Mouse (Mus musculus): ENCODE data around the gene Sfxn3. TPM values are rescaled to one million over a fixed set of nuclear protein-coding genes. Genes with fewer than 3 reads are reported as not detected.
"Not testable (repeated sequence)": the region's sequence is repeated elsewhere in the genome, so short reads cannot be mapped to it uniquely, and the experiment has no call there.

The Sfxn3 gene
- total RNA-seq, 4 experiments from 2014 or later = 21.2 to 25.8 (median 22.7) TPM

- peak; percentile 86 for DNase-seq (ENCODE audit: low spot score in 2 of 2)
These were observed 29.4 kb upstream of the Sfxn3 start for GRCm38 (mm10) chr19:45017909-45018308.

DNA sequence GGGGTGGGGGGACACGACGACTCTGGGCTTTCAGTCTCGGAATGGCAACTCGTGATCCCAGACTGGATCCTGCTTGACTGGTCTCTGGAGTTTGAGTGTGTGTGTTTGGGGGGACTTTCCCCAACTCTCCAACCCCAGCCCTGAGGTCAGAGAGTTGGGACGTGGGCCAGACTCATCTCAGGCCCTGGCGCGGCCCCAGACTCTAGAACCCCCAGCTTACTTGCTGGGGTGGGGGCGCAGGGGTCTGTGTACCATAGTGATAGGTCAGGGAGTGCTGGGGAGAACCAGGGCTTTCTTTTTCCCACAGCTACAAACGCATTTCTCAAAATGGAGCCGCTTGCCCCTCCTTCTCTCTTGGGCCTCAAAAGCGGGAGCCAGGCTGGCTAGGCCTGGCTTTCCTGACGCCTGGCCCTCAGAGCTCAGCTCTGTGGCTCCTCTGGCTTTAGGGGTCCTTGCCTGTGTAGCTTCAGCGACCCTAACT, 28.9 kb upstream of the Sfxn3 start:
- no peak for DNase-seq (ENCODE audit: low spot score in 2 of 2)

GRCm38 (mm10) chr19:45020348-45020747, 27.0 kb upstream of the Sfxn3 start:
- DNase-seq (ENCODE audit: low spot score in 2 of 2) = peak; percentile 67 to 70

DNA sequence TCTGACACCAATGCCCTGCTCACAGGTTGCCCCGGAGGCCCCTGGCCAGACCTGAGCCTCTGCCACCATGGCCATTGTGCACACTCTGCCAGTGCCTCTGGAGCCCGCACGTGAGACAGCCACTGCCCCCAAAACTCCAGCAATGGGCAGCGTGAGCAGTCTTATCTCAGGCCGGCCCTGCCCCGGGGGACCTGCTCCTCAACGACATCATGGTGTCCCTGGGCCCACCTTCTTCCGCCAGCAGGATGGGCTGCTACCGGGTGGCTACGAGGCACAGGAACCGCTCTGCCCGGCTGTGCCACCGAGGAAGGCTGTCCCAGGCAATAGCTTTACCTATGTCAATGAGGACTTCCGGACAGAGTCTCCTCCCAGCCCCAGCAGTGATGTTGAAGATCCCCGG, 25.9 kb upstream of the Sfxn3 start:
- DNase-seq (ENCODE audit: low spot score in 2 of 2) = no peak

GRCm38 (mm10) chr19:45023993-45024392, 23.3 kb upstream of the Sfxn3 start:
- no peak for DNase-seq (ENCODE audit: low spot score in 2 of 2)

GRCm38 (mm10) chr19:45024775-45025174, 22.5 kb upstream of the Sfxn3 start:
- DNase-seq (ENCODE audit: low spot score in 2 of 2) = no peak

DNA sequence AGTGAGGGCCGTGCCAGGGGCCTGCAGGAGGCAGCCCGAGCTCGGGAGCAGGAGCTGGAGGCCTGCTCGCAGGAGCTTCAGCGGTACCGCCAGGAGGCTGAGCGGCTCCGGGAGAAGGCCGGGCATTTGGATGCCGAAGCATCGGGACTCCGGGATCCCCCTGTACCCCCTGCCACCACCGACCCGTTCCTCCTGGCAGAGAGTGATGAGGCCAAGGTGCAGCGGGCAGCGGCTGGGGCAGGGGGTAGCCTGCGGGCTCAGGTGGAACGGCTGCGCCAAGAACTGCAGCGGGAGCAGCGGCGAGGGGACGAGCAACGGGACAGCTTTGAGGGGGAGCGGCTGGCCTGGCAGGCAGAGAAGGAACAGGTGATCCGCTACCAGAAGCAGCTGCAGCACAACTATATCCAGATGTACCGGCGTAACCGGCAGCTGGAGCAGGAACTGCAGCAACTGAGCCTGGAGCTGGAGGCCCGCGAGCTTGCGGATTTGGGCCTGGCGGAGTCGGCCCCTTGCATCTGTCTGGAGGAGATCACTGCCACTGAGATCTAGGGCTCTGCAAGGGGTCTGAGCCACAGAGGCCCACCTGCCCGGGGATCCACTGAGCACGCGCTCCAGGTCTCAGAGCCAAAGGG, 21.2 kb upstream of the Sfxn3 start:
- no peak for DNase-seq (ENCODE audit: low spot score in 2 of 2)

GRCm38 (mm10) chr19:45026958-45027670, 20.2 kb upstream of the Sfxn3 start:
- DNase-seq (ENCODE audit: low spot score in 2 of 2) = peak in 1 of 2 experiments; percentile 56

GRCm38 (mm10) chr19:45027848-45028247, 19.5 kb upstream of the Sfxn3 start:
- no peak for DNase-seq (ENCODE audit: low spot score in 2 of 2)

- DNase-seq (ENCODE audit: low spot score in 2 of 2) = no peak
These were observed 18.6 kb upstream of the Sfxn3 start for GRCm38 (mm10) chr19:45028746-45029145.

- no peak for DNase-seq (ENCODE audit: low spot score in 2 of 2)
These were observed 17.7 kb upstream of the Sfxn3 start for GRCm38 (mm10) chr19:45029571-45029970.

- peak; percentile 51 to 62 for DNase-seq (ENCODE audit: low spot score in 2 of 2)
These were observed 17.2 kb upstream of the Sfxn3 start for GRCm38 (mm10) chr19:45030111-45030510.

DNA sequence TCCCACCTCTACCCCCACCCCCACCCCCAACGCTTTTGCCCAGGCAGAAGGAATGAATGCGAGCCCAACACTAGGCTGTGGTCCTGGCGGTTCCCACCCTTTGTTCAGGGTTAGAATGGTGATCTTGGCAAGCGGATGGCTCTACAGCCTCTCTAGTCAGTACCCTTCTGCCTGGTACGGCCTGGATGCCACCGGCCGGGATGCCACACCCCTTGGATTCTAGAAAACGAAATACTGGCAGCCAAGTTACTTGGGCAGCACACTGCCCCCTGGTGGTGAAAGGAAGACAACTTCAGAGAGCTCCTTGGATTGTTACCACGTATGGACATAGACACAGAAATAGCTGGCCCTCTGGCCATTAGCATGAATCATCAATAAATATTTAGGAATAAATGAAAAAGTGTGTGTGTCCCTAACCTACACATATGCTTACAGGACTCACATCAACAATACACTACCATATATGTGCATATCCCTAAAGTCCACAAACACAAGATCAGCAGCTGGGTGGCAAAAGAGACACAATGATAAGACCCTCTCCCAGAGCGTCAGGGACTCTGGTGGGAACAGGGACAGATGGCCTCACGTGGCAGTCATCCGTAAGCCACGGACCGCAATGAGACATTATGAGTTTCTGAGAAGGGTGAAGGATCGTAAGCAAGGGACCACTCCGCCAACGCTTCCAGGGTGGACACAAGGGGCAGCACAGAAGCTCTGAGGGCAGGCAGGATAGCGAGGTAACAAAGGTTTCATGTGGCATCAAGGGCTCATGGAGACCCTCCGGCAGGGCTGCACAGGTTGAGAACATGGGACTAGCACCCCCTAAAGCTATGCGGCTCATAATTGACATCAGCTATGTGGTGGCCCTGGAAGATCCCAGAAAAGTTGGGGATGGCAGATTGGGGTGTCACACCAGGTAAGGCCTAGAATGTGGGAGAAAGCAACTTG, 16.3 kb upstream of the Sfxn3 start:
- peak; percentile 66 to 73 for DNase-seq (ENCODE audit: low spot score in 2 of 2)

DNA sequence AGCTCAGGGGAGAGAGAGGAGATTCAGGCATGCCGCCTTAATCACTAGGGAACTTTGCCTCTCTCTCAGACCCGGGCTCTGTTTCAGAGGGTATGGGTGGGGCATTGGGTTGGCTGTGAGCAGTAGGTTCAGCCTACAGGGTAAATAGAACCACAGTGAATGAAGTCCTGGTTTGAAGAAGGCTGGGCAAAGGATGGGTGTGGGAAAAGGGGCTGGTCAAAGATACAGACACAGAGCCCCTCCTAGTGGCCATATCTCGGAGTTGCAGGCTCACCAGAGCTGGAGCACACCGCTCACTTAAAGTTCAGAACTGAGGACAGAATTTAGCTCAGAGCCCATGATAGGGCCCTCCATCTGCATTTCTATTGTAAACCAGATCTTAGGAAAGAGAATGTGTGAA, 15.5 kb upstream of the Sfxn3 start:
- peak; percentile 72 to 74 for DNase-seq (ENCODE audit: low spot score in 2 of 2)

- DNase-seq (ENCODE audit: low spot score in 2 of 2) = no peak
These were observed 14.6 kb upstream of the Sfxn3 start for GRCm38 (mm10) chr19:45032570-45033332.

GRCm38 (mm10) chr19:45036867-45037266, 10.4 kb upstream of the Sfxn3 start:
- peak; percentile 67 for DNase-seq (ENCODE audit: low spot score in 2 of 2)

GRCm38 (mm10) chr19:45038198-45038597, 9.1 kb upstream of the Sfxn3 start:
- not testable (repeated sequence) for DNase-seq (ENCODE audit: low spot score in 2 of 2)

- DNase-seq (ENCODE audit: low spot score in 2 of 2) = no peak
These were observed 7.1 kb upstream of the Sfxn3 start for GRCm38 (mm10) chr19:45040214-45040613.

- DNase-seq (ENCODE audit: low spot score in 2 of 2) = no peak
These were observed 2.8 kb upstream of the Sfxn3 start for GRCm38 (mm10) chr19:45044389-45044927.

- peak; percentile 70 to 77 for DNase-seq (ENCODE audit: low spot score in 2 of 2)
These were observed 2.1 kb upstream of the Sfxn3 start for GRCm38 (mm10) chr19:45045236-45045635.

DNA sequence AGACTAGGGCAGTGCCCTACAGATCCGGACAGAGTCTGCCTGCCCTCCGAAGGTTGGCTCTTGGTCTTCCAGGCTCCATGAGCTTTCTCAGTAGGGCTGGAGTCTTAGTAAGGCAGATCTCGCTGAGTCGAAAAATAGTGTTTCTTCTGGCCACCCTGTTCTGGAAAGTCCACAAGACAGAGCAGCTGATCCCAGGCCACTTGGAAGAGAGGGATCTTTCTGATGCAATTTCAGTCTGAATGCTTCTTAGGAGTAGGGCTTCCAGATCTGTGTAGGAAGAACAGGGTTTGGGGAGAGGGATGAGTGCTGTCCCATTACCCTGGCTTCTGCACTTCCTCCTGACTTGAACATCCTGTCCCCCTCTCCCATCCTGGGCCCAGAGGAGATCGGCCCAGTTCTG, 1.7 kb upstream of the Sfxn3 start, which contains the start of gene Pdzd7:
Gene Pdzd7, minus strand, starts transcription at position 67 of the 400 bp plus-strand sequence.
- DNase-seq (ENCODE audit: low spot score in 2 of 2) = no peak

Measured in gastrocnemius, adult 8-10 months (tissue).